Mouse (Mus musculus): Measurements from ENCODE around the gene Anks1.

Gene Anks1

GRCm38 (mm10) chr17:27908888-27909621, at the start of gene Anks1:
Anks1 (plus strand) TSS chr17:27909306.
- DNase-seq, result peak; percentile 86 to 94

- DNase-seq, result no peak
These were observed 43.6 kb upstream of the Anks1 start for GRCm38 (mm10) chr17:27865461-27865860.

GRCm38 (mm10) chr17:27866737-27867136, 42.4 kb upstream of the Anks1 start:
- no peak for DNase-seq

- DNase-seq, result no peak
These were observed 37.3 kb upstream of the Anks1 start for GRCm38 (mm10) chr17:27871851-27872250.

GRCm38 (mm10) chr17:27873583-27873982, 35.5 kb upstream of the Anks1 start:
- no peak for DNase-seq

- no peak for DNase-seq
These were observed 34.6 kb upstream of the Anks1 start for GRCm38 (mm10) chr17:27874510-27874909.

GRCm38 (mm10) chr17:27881518-27881917, 27.6 kb upstream of the Anks1 start:
- DNase-seq, result peak in 1 of 2 experiments; percentile 55

GRCm38 (mm10) chr17:27883129-27883528, 26.0 kb upstream of the Anks1 start:
- DNase-seq, result no peak

GRCm38 (mm10) chr17:27883994-27884393, 25.1 kb upstream of the Anks1 start:
- DNase-seq, result no peak

- no peak for DNase-seq
These were observed 22.5 kb upstream of the Anks1 start for GRCm38 (mm10) chr17:27886499-27887210.

- peak; percentile 96 to 97 for DNase-seq
These were observed 1.4 kb upstream of the Anks1 start for GRCm38 (mm10) chr17:27907512-27908205.

GRCm38 (mm10) chr17:27908206-27908887, 759 bp upstream of the Anks1 start:
- peak in 1 of 2 experiments; percentile 70 for DNase-seq

GRCm38 (mm10) chr17:27909622-27910500, 755 bp downstream of the Anks1 start, which contains the start of gene Taf11:
Taf11 (minus strand) TSS chr17:27909844.
- peak; percentile 26 to 44 for DNase-seq

- DNase-seq, result no peak
These were observed 2.3 kb downstream of the Anks1 start for GRCm38 (mm10) chr17:27911371-27911770.

GRCm38 (mm10) chr17:27914742-27915141, 5.6 kb downstream of the Anks1 start:
- DNase-seq, result no peak

- DNase-seq, result no peak
These were observed 7.3 kb downstream of the Anks1 start for GRCm38 (mm10) chr17:27916366-27916765.

GRCm38 (mm10) chr17:27920676-27921075, 11.6 kb downstream of the Anks1 start:
- DNase-seq, result peak; percentile 65 to 77

- no peak for DNase-seq
These were observed 13.1 kb downstream of the Anks1 start for GRCm38 (mm10) chr17:27922174-27922712.

GRCm38 (mm10) chr17:27925054-27925453, 15.9 kb downstream of the Anks1 start:
- DNase-seq, result peak in 1 of 2 experiments; percentile 44

- no peak for DNase-seq
These were observed 16.4 kb downstream of the Anks1 start for GRCm38 (mm10) chr17:27925504-27925903.

- no peak for DNase-seq
These were observed 21.2 kb downstream of the Anks1 start for GRCm38 (mm10) chr17:27930291-27930690.

Data from kidney, postnatal 36 days (tissue).